Comparison of ENCODE assay signal across 25 mouse cellular contexts in the genomic region with DNA sequence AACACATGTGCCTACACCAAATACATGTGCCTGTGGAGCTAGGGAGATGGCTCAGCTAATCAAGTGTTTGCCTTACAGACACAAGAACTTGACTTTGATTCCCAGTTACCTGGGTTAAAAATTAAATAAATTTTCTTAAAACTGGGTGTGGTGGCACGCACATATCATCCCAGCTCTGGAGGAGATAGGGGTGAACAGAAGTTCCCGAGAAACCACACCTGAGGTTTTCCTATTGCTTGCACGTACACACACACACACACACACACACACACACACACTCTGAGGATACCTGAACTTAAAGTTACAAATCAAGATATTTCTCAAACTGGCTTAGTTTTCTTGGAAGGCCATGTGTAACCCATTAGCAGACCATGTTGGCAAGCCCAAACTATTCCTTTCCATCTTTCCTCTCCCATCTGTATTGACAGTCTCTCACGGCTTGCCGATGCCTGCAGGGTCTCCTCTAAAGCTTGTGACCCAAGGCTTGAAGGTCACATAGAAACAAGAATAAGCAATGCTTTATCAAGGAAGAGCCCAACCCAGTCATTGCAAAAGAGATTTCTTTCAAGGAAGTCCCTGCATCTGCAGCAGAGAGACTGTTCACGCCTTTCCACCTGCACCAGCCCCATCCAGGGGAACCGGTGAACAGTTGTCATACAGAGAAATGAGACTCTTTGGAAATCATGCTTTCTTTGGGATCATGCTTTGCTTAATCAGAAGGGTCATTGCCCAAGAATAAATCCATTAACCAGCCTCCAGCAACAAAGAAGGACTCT.
"Had no signal": no experiment of that assay in that cellular context is flagged by ENCODE, and none has a peak within 500 bp of the region (broad histone marks: within the 10 kb centered on the region; RNA-seq: fewer than 3 reads in every experiment).

No protein-coding gene starts in this region.

- H3K9ac ChIP-seq: forebrain, postnatal 0 days; heart, embryonic 12.5 days; hindbrain, embryonic 12.5 days; hindbrain, embryonic 15.5 days; kidney, embryonic 15.5 days; limb, embryonic 12.5 days; liver, embryonic 13.5 days; liver, embryonic 15.5 days; liver, postnatal 0 days had no signal

- H3K27me3 ChIP-seq: hindbrain, embryonic 12.5 days; hindbrain, embryonic 15.5 days; limb, embryonic 12.5 days; liver, embryonic 13.5 days; liver, embryonic 15.5 days had no signal

- H3K4me2 ChIP-seq: heart, embryonic 12.5 days; hindbrain, embryonic 12.5 days; hindbrain, embryonic 15.5 days; kidney, embryonic 15.5 days; limb, embryonic 12.5 days; liver, embryonic 13.5 days; liver, embryonic 15.5 days had no signal

- DNase-seq: forebrain, postnatal 0 days; gastrocnemius, postnatal 14 days; gastrocnemius, postnatal 36 days; heart, adult 2 months; heart, postnatal 10 days; heart, postnatal 4 days; kidney, adult 18-20 months; kidney, adult 9 months; kidney, postnatal 14 days; kidney, postnatal 4 days; layer of hippocampus, adult 9-11 months; liver; liver, embryonic 13.5 days; liver, postnatal 0 days had no signal

- H3K36me3 ChIP-seq: heart, embryonic 12.5 days; hindbrain, embryonic 10.5 days; hindbrain, embryonic 12.5 days; hindbrain, embryonic 15.5 days; kidney, embryonic 15.5 days; limb, embryonic 10.5 days; limb, embryonic 12.5 days; liver, embryonic 13.5 days; liver, embryonic 15.5 days had no signal

- H3K9me3 ChIP-seq: heart, embryonic 12.5 days; hindbrain, embryonic 10.5 days; hindbrain, embryonic 12.5 days; hindbrain, embryonic 15.5 days; kidney, embryonic 15.5 days; limb, embryonic 10.5 days; limb, embryonic 12.5 days; liver, embryonic 13.5 days; liver, embryonic 15.5 days had no signal

- H3K4me3 ChIP-seq: heart, adult 2 months; heart, embryonic 12.5 days; hindbrain, embryonic 10.5 days; hindbrain, embryonic 12.5 days; hindbrain, embryonic 15.5 days; kidney, embryonic 15.5 days; left cerebral cortex, adult 2 months; limb, embryonic 10.5 days; limb, embryonic 12.5 days; liver, embryonic 13.5 days; liver, embryonic 15.5 days had no signal

- H3K4me1 ChIP-seq: heart, embryonic 12.5 days; hindbrain, embryonic 10.5 days; hindbrain, embryonic 12.5 days; hindbrain, embryonic 15.5 days; kidney, embryonic 15.5 days; limb, embryonic 10.5 days; limb, embryonic 12.5 days had no signal

- H3K27ac ChIP-seq: heart, adult 2 months; hindbrain, embryonic 10.5 days; hindbrain, embryonic 12.5 days; hindbrain, embryonic 15.5 days; hindbrain, postnatal 0 days; kidney, embryonic 15.5 days; kidney, postnatal 0 days; left cerebral cortex, adult 2 months; limb, embryonic 10.5 days; limb, embryonic 12.5 days; liver, embryonic 13.5 days; liver, embryonic 15.5 days had no signal

- ATAC-seq: forebrain, postnatal 0 days; hindbrain, postnatal 0 days; liver, postnatal 0 days had no signal
